Comparison of ENCODE assay signal across 9 mouse cellular contexts in genomic region chr5:149020681-149021062, GRCm38 (mm10). TPM values are rescaled to one million over a fixed set of nuclear protein-coding genes. Genes with fewer than 3 reads are reported as not detected.
A peak's percentile ranks its signal among the peaks of the same experiment; 100 is the strongest.
DNase-seq lines count a peak whose midpoint lies in the region; ATAC-seq lines count a peak whose summit lies in the region.
"Had no signal": no experiment of that assay in that cellular context is flagged by ENCODE, and none has a peak within 500 bp of the region (broad histone marks: within the 10 kb centered on the region; RNA-seq: fewer than 3 reads in every experiment).

No protein-coding gene starts in this region.

- peak overlapping the region; percentile 13; the same call in 1 of the 2 replicates for H3K4me3 ChIP-seq in heart, embryonic 12.5 days
- peak overlapping the region; percentile 11; the same call in 1 of the 2 replicates for H3K4me3 ChIP-seq in lung, embryonic 15.5 days
- H3K4me3 ChIP-seq in embryonic facial prominence, embryonic 14.5 days (ENCODE audit: low read depth, low read length) = no peak overlapping the region
- H3K4me3 ChIP-seq: megakaryocyte, embryonic 14.5 days had no signal

- H3K27me3 ChIP-seq in heart, embryonic 12.5 days (replicated peaks) = no peaks in the 10 kb centered on the region
- no peaks in the 10 kb centered on the region for H3K27me3 ChIP-seq in lung, embryonic 15.5 days
- H3K27me3 ChIP-seq in embryonic facial prominence, embryonic 14.5 days (replicated peaks; ENCODE audit: control insufficient read depth, insufficient read depth, low read length) = no peaks in the 10 kb centered on the region

- H3K36me3 ChIP-seq in heart, embryonic 12.5 days = no peaks in the 10 kb centered on the region
- no peaks in the 10 kb centered on the region for H3K36me3 ChIP-seq in lung, embryonic 15.5 days
- no peaks in the 10 kb centered on the region for H3K36me3 ChIP-seq in embryonic facial prominence, embryonic 14.5 days (ENCODE audit: control insufficient read depth, insufficient read depth, low read length)

- no peak for DNase-seq in heart, adult 8-10 months (ENCODE audit: low spot score)
- DNase-seq in lung, postnatal 14 days = no peak
- DNase-seq in embryonic facial prominence, embryonic 14.5 days (ENCODE audit: low spot score) = no peak
- peak; percentile 37 for DNase-seq in lung, postnatal 36 days
- no peak for DNase-seq in left cerebral cortex, adult 9 months (ENCODE audit: low spot score in 2 of 2)
- no peak for DNase-seq in ovary, adult 18-20 months (ENCODE audit: low spot score)

- no peak for ATAC-seq in heart, embryonic 12.5 days (ENCODE audit: insufficient number of reproducible peaks, low FRiP score)
- peak; percentile 41 for ATAC-seq in lung, embryonic 15.5 days (ENCODE audit: borderline replicate concordance, extremely low read depth, low FRiP score, low TSS enrichment)
- no peak for ATAC-seq in embryonic facial prominence, embryonic 14.5 days (ENCODE audit: low read depth)

- 55% methylated on average over 16 of the region's 16 CpGs for WGBS in heart, embryonic 12.5 days
- WGBS in lung, embryonic 15.5 days = 47% methylated on average over 16 of the region's 16 CpGs
- 62% methylated on average over 16 of the region's 16 CpGs for WGBS in embryonic facial prominence, embryonic 14.5 days

- H3K9ac ChIP-seq in heart, embryonic 12.5 days = no peak overlapping the region; the same call in 1 of the 2 replicates
- H3K9ac ChIP-seq in lung, embryonic 15.5 days = no peak overlapping the region
- H3K9ac ChIP-seq in embryonic facial prominence, embryonic 14.5 days (ENCODE audit: low read depth, low read length) = no peak overlapping the region; the same call in 1 of the 2 replicates

- no peaks in the 10 kb centered on the region for H3K9me3 ChIP-seq in heart, embryonic 12.5 days (replicated peaks)
- H3K9me3 ChIP-seq in lung, embryonic 15.5 days = no peaks in the 10 kb centered on the region
- H3K9me3 ChIP-seq in embryonic facial prominence, embryonic 14.5 days (ENCODE audit: control insufficient read depth, low read length) = no peaks in the 10 kb centered on the region
- H3K9me3 ChIP-seq: megakaryocyte, embryonic 14.5 days had no signal

- H3K27ac ChIP-seq in heart, embryonic 12.5 days (ENCODE audit: poor library complexity, severe bottlenecking) = no peak overlapping the region
- peak overlapping the region; percentile 83 for H3K27ac ChIP-seq in lung, embryonic 15.5 days
- no peak overlapping the region for H3K27ac ChIP-seq in embryonic facial prominence, embryonic 14.5 days (replicated peaks; ENCODE audit: low read depth, low read length)

- peaks cover 19% of the 10 kb centered on the region for H3K4me1 ChIP-seq in heart, embryonic 12.5 days (replicated peaks)
- peaks cover 18% of the 10 kb centered on the region for H3K4me1 ChIP-seq in lung, embryonic 15.5 days
- peaks cover 9% of the 10 kb centered on the region for H3K4me1 ChIP-seq in embryonic facial prominence, embryonic 14.5 days (ENCODE audit: control insufficient read depth, insufficient read depth, low read length)

- peak overlapping the region; percentile 51 for H3K4me2 ChIP-seq in heart, embryonic 12.5 days
- H3K4me2 ChIP-seq in lung, embryonic 15.5 days = peak overlapping the region; percentile 48
- peak overlapping the region; percentile 31 for H3K4me2 ChIP-seq in embryonic facial prominence, embryonic 14.5 days (ENCODE audit: low read depth, low read length)

RNA-seq across cellular contexts. Expression of gene Gm42791, which starts 25.7 kb away (rescaled TPM):
- 0.45 TPM in 1 of 2 replicates, not detected in the other for polyA plus RNA-seq in heart, embryonic 12.5 days (2016; fragmentation: Nextera tagmentation; extraction: Ambion mirVana)
- total RNA-seq in heart, adult 8-10 months (2022) = 1 to 10 TPM; 3.2 to 7.7 (median 7.3) TPM
- polyA plus RNA-seq in lung, embryonic 15.5 days (2015; fragmentation: Nextera tagmentation; extraction: Ambion mirVana) = 3.3 and 4.0 TPM in 2 replicates
- polyA plus RNA-seq in embryonic facial prominence, embryonic 14.5 days (2014; fragmentation: Nextera tagmentation; extraction: Ambion mirVana) = 2.2 TPM in 1 of 2 replicates, not detected in the other
